Mouse (Mus musculus) neural tube, embryonic 11.5 days (tissue): ENCODE measurements around the gene D11Wsu47e. TPM values are rescaled to one million over a fixed set of nuclear protein-coding genes. Genes with fewer than 3 reads are reported as not detected.
A peak's percentile ranks its signal among the peaks of the same experiment; 100 is the strongest.

Experiments used
- ATAC-seq: fragments of 200-750 bp; cut with Nextera tagmentation; 2 replicates; pipeline ENCODE4 v1.8.0; 2017; ENCODE audit warnings: moderate number of reproducible peaks, mild to moderate bottlenecking, moderate TSS enrichment, moderate library complexity; ENCODE audit not compliant: insufficient read depth, low FRiP score, low TSS enrichment
- DNase-seq: peaks from one replicate; pipeline ENCODE4 v3.0.0-alpha.2; 2015; ENCODE audit warnings: low spot score
- H3K27ac ChIP-seq: fragments of 300-500 bp; sonication (generic); 2 replicates; pipeline ENCODE4 v1.5.1; 2014; ENCODE audit warnings: low read depth, mild to moderate bottlenecking, low read length
- H3K27me3 ChIP-seq: fragments of 300-500 bp; sonication (generic); 2 replicates; pipeline ENCODE4 v1.6.1; 2014; ENCODE audit warnings: mild to moderate bottlenecking, low read length, mixed read lengths; ENCODE audit not compliant: control insufficient read depth, insufficient read depth
- H3K36me3 ChIP-seq: fragments of 300-500 bp; sonication (generic); 2 replicates; pipeline ENCODE4 v1.6.1; 2014; ENCODE audit warnings: mild to moderate bottlenecking, low read length, moderate library complexity, mixed read lengths; ENCODE audit not compliant: control insufficient read depth, insufficient read depth
- H3K4me1 ChIP-seq: fragments of 300-500 bp; sonication (generic); 2 replicates; pipeline ENCODE4 v1.6.1; 2014; ENCODE audit warnings: low read length, mixed read lengths; ENCODE audit not compliant: control insufficient read depth, insufficient read depth
- H3K4me2 ChIP-seq: fragments of 300-500 bp; sonication (generic); 2 replicates; pipeline ENCODE4 v1.6.1; 2014; ENCODE audit warnings: low read depth, mild to moderate bottlenecking, moderate library complexity
- H3K4me3 ChIP-seq: fragments of 300-500 bp; sonication (generic); 2 replicates; pipeline ENCODE4 v1.5.1; 2014; ENCODE audit warnings: low read depth, low read length
- H3K9ac ChIP-seq: fragments of 300-500 bp; sonication (generic); 2 replicates; pipeline ENCODE4 v1.6.1; 2014; ENCODE audit warnings: mild to moderate bottlenecking, low read length
- H3K9me3 ChIP-seq: fragments of 300-500 bp; sonication (generic); 2 replicates; pipeline ENCODE4 v1.6.1; 2016; ENCODE audit warnings: low read length; ENCODE audit not compliant: control insufficient read depth
- WGBS: fragments of 180-500 bp; shearing (Covaris S2); extraction: QIAGEN DNeasy Blood & Tissue Kit; methylation state at CpG from one replicate; pipeline ENCODE4 v1.1.7; 2014; 5-methylcytosine and 5-hydroxymethylcytosine counted together
- polyA plus RNA-seq: library from polyadenylated mRNA; unstranded; fragments of >200 nt; fragmentation: Nextera tagmentation; extraction: Ambion mirVana; gene quantifications from 2 replicates; pipeline ENCODE4 v1.2.1, GENCODE M21; 2014

The D11Wsu47e gene
- polyA plus RNA-seq, 1 experiment from 2014 or later = 25.5 TPM

DNA sequence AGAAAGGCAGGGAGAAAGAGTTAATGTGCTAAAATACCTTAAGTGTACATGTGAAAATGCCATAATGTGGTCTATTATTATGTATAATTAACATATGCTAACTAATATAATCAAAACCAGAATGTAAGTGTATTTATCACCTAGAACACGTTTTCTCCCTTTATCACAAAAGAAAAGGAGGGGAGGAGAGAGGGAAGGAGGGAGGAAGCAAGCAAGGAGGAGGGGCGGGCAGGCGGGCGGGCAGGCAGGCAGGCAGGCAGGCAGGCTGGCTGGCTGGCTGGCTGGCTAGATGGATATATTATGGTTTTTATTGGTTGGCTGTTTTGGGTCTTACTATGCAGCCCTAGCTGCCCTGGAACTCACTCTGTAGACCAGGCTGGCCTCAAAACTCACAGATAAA, 14.5 kb upstream of the D11Wsu47e start:
- H3K36me3 ChIP-seq = peaks cover 3% of the 10 kb centered on the region
- WGBS = 72% methylated on average over 4 of the region's 4 CpGs

DNA sequence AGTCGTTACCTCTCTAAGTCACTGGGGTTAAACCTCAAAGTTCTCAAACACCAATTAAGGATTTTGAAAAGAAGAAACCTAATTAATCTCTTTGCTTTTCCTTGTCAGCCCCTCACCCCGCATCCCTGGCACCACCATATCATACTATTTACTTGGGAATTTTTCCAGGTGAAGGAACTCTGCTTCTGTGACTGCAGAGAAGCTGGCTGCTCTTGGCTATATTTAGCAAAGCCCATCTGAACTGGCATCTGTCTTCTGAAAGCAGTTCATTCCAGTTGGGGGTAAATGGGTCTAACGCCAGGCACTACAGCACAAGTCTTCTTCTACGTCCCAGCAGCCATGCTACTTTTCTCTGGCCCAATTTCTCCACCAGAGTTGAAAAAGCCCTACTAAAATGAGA, 10.6 kb upstream of the D11Wsu47e start:
- H3K4me2 ChIP-seq = no peak overlapping the region
- H3K9me3 ChIP-seq = no peaks in the 10 kb centered on the region
- H3K36me3 ChIP-seq = peaks cover 8% of the 10 kb centered on the region; the same call in 1 of the 2 replicates
- no peaks in the 10 kb centered on the region for H3K4me1 ChIP-seq
- no peak overlapping the region for H3K4me3 ChIP-seq
- DNase-seq = no peak
- no peaks in the 10 kb centered on the region for H3K27me3 ChIP-seq
- no peak overlapping the region for H3K9ac ChIP-seq
- no peak for ATAC-seq
- 95% methylated on average over 4 of the region's 4 CpGs for WGBS
- no peak overlapping the region for H3K27ac ChIP-seq

More for the DNA sequence above, 14.5 kb upstream of the D11Wsu47e start:
- H3K4me1 ChIP-seq = no peaks in the 10 kb centered on the region
- no peak overlapping the region for H3K9ac ChIP-seq
- H3K4me3 ChIP-seq = no peak overlapping the region
- H3K9me3 ChIP-seq = no peaks in the 10 kb centered on the region
- no peak overlapping the region for H3K27ac ChIP-seq
- no peak overlapping the region for H3K4me2 ChIP-seq
- DNase-seq (no peak), ATAC-seq (no peak)
- no peaks in the 10 kb centered on the region for H3K27me3 ChIP-seq

DNA sequence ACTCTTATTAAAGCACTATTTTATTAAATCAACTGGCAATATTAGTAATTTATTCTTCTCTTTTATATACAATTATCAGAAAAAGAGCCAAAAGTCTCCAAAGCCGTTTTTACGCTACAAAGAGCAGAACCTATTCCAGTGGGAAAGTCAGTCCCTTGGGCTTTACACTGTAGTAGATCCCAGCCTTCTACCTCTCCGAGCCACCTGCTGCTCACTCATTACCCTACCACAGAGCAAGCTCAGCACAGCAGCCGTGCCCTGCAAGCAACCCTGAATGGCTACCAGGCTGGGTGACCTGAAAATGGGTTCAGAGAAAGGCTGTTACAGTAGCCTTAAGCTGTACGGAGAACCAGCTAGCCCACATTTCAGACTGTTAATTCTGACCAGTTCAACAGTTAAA, 9.6 kb upstream of the D11Wsu47e start:
- no peaks in the 10 kb centered on the region for H3K9me3 ChIP-seq
- 92% methylated on average over 5 of the region's 5 CpGs for whole genome bisulfite sequencing
- ATAC-seq (no peak), DNase-seq (no peak)
- H3K9ac ChIP-seq = no peak overlapping the region
- peaks cover 8% of the 10 kb centered on the region; the same call in 1 of the 2 replicates for H3K36me3 ChIP-seq
- H3K4me1 ChIP-seq = no peaks in the 10 kb centered on the region
- H3K27me3 ChIP-seq = no peaks in the 10 kb centered on the region
- no peak overlapping the region for H3K4me2 ChIP-seq
- no peak overlapping the region for H3K27ac ChIP-seq
- H3K4me3 ChIP-seq = no peak overlapping the region

- Histone ChIP-seq H3K4me3 (no peak overlapping the region), H3K9me3 (no peaks in the 10 kb centered on the region), H3K27me3 (no peaks in the 10 kb centered on the region), H3K9ac (no peak overlapping the region), H3K27ac (no peak overlapping the region), H3K4me2 (no peak overlapping the region), H3K4me1 (peaks cover 2% of the 10 kb centered on the region; the same call in 1 of the 2 replicates), H3K36me3 (peaks cover 8% of the 10 kb centered on the region; the same call in 1 of the 2 replicates)
- 93% methylated on average over 2 of the region's 2 CpGs for WGBS
- ATAC-seq = no peak
- no peak for DNase-seq
Measured at GRCm38 (mm10) chr11:113676847-113677246, 7.4 kb upstream of the D11Wsu47e start.

DNA sequence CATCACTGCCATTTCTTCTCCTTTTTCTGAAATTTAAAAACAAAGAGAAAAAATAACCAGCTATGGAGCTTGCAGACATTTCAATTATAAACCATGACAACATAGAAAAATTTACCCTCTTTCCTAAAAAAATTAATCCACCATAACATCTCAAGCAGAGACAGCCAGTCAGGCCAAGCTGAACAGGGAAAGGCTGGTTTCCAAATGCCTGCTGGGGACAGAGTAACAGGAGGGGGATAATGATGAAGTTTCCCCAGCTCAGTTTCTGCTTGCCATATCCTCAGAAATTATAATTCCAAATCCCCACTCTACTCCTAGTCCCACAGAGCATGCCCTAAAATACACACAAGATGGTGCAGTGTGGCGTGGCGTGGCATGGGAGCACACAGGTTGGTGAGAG, 6.8 kb upstream of the D11Wsu47e start:
- H3K36me3 ChIP-seq = peaks cover 8% of the 10 kb centered on the region; the same call in 1 of the 2 replicates
- no peak overlapping the region for H3K27ac ChIP-seq
- ATAC-seq (no peak), DNase-seq (no peak)
- H3K4me2 ChIP-seq = no peak overlapping the region
- no peak overlapping the region for H3K4me3 ChIP-seq
- H3K9me3 ChIP-seq = no peaks in the 10 kb centered on the region
- H3K9ac ChIP-seq = no peak overlapping the region
- no peaks in the 10 kb centered on the region for H3K27me3 ChIP-seq
- H3K4me1 ChIP-seq = peaks cover 3% of the 10 kb centered on the region
- WGBS = 91% methylated on average over 2 of the region's 2 CpGs

- H3K27me3 ChIP-seq = no peaks in the 10 kb centered on the region
- no peak for DNase-seq
- no peak overlapping the region for H3K9ac ChIP-seq
- no peak overlapping the region for H3K27ac ChIP-seq
- WGBS = 85% methylated on average over 8 of the region's 8 CpGs
- no peaks in the 10 kb centered on the region for H3K9me3 ChIP-seq
- peaks cover 8% of the 10 kb centered on the region for H3K4me1 ChIP-seq
- H3K4me3 ChIP-seq = no peak overlapping the region
- no peak overlapping the region for H3K4me2 ChIP-seq
- peaks cover 4% of the 10 kb centered on the region; the same call in 1 of the 2 replicates for H3K36me3 ChIP-seq
- ATAC-seq = no peak
Measured at GRCm38 (mm10) chr11:113678373-113678772, 5.8 kb upstream of the D11Wsu47e start.

GRCm38 (mm10) chr11:113680954-113681353, 3.3 kb upstream of the D11Wsu47e start:
- Histone ChIP-seq H3K4me2 (no peak overlapping the region), H3K27me3 (no peaks in the 10 kb centered on the region)

DNA sequence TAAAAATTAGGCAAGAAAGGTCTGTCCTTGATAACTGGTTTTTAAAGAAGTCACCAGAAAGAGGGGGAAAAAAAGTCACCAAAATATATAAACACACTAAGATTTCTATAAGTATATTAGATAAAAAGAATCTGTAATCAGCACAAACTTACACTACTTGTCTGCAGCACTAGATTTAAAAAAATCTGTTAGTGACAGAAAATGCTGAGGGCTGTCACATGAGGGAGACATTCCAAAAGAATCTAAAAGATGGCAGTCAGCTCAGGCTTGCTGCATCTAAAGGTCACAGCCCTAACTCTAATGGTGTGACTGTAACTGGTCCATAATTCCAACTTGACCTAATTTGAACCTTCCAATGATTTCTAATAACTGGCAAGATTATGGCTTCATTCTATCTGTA, 2.2 kb upstream of the D11Wsu47e start:
- Histone ChIP-seq H3K27me3 (no peaks in the 10 kb centered on the region), H3K36me3 (peaks cover under 1% of the 10 kb centered on the region; the same call in 1 of the 2 replicates), H3K4me3 (no peak overlapping the region), H3K9ac (no peak overlapping the region), H3K27ac (no peak overlapping the region), H3K4me2 (peak overlapping the region; percentile 86; the same call in 1 of the 2 replicates), H3K4me1 (peaks cover 13% of the 10 kb centered on the region), H3K9me3 (no peaks in the 10 kb centered on the region)
- ATAC-seq = no peak
- no peak for DNase-seq

More at GRCm38 (mm10) chr11:113680954-113681353, 3.3 kb upstream of the D11Wsu47e start:
- ATAC-seq (no peak), DNase-seq (no peak)
- H3K27ac ChIP-seq = no peak overlapping the region
- peaks cover 4% of the 10 kb centered on the region; the same call in 1 of the 2 replicates for H3K36me3 ChIP-seq
- H3K9ac ChIP-seq = no peak overlapping the region
- H3K4me3 ChIP-seq = no peak overlapping the region
- WGBS = 82% methylated on average over 2 of the region's 2 CpGs
- H3K9me3 ChIP-seq = no peaks in the 10 kb centered on the region
- peaks cover 8% of the 10 kb centered on the region for H3K4me1 ChIP-seq

- H3K4me2 ChIP-seq = peak overlapping the region; percentile 86
- no peaks in the 10 kb centered on the region for H3K27me3 ChIP-seq
- DNase-seq (peak; percentile 69), ATAC-seq (peak; percentile 14)
- no peaks in the 10 kb centered on the region for H3K36me3 ChIP-seq
- WGBS = 4% methylated on average over 38 of the region's 38 CpGs
- H3K9me3 ChIP-seq = no peaks in the 10 kb centered on the region
- peaks cover 14% of the 10 kb centered on the region for H3K4me1 ChIP-seq
- H3K4me3 ChIP-seq = peak overlapping the region; percentile 91
- H3K27ac ChIP-seq = peak overlapping the region; percentile 95
- H3K9ac ChIP-seq = peak overlapping the region; percentile 87
Measured at GRCm38 (mm10) chr11:113682897-113683626, 1.1 kb upstream of the D11Wsu47e start.
